Mouse (Mus musculus) hindbrain, embryonic 13.5 days (tissue): ENCODE results near the gene Arl10. TPM values are rescaled to one million over a fixed set of nuclear protein-coding genes. Genes with fewer than 3 reads are reported as not detected.

Source experiments
- ATAC-seq: fragments of 200-750 bp; cut with Nextera tagmentation; 2 replicates; pipeline ENCODE4 v1.8.0; 2017; ENCODE audit warnings: moderate TSS enrichment; ENCODE audit not compliant: low FRiP score
- H3K27ac ChIP-seq: fragments of 300-500 bp; sonication (generic); 2 replicates; pipeline ENCODE4 v1.5.1; 2015; ENCODE audit warnings: inconsistent platforms, mild to moderate bottlenecking, moderate library complexity
- H3K27me3 ChIP-seq: fragments of 300-500 bp; sonication (generic); 2 replicates; pipeline ENCODE4 v1.6.1; 2015; ENCODE audit warnings: mild to moderate bottlenecking, inconsistent platforms
- H3K36me3 ChIP-seq: fragments of 300-500 bp; sonication (generic); 2 replicates; pipeline ENCODE4 v1.6.1; 2015; ENCODE audit warnings: mild to moderate bottlenecking, inconsistent platforms
- H3K4me1 ChIP-seq: fragments of 300-500 bp; sonication (generic); replicated peaks from 2 replicates; pipeline ENCODE4 v1.6.1; 2015; ENCODE audit warnings: inconsistent platforms
- H3K4me2 ChIP-seq: fragments of 300-500 bp; sonication (generic); 2 replicates; pipeline ENCODE4 v1.6.1; 2015; ENCODE audit warnings: inconsistent platforms, mild to moderate bottlenecking, moderate library complexity
- H3K4me3 ChIP-seq: fragments of 300-500 bp; sonication (generic); 2 replicates; pipeline ENCODE4 v1.5.1; 2015; ENCODE audit warnings: mild to moderate bottlenecking, inconsistent platforms
- H3K9ac ChIP-seq: fragments of 300-500 bp; sonication (generic); 2 replicates; pipeline ENCODE4 v1.6.1; 2015; ENCODE audit warnings: mild to moderate bottlenecking, inconsistent platforms
- H3K9me3 ChIP-seq: fragments of 300-500 bp; sonication (generic); 2 replicates; pipeline ENCODE4 v1.6.1; 2016; ENCODE audit warnings: inconsistent platforms
- WGBS: fragments of 180-500 bp; shearing (Covaris S2); methylation state at CpG from one replicate; pipeline ENCODE4 v1.1.7; 2015; 5-methylcytosine and 5-hydroxymethylcytosine counted together
- polyA plus RNA-seq: library from polyadenylated mRNA; unstranded; fragments of >200 nt; fragmentation: Nextera tagmentation; extraction: Ambion mirVana; gene quantifications from 2 replicates; pipeline ENCODE4 v1.2.1, GENCODE M21; 2015

Gene Arl10
- polyA plus RNA-seq, 1 experiment from 2014 or later = 76.2 TPM

- Histone ChIP-seq H3K27me3 (no peaks in the 10 kb centered on the region), H3K9ac (peak overlapping the region; percentile 74), H3K36me3 (peaks cover 54% of the 10 kb centered on the region), H3K27ac (peak overlapping the region; percentile 94), H3K4me2 (peak overlapping the region; percentile 85), H3K4me1 (peaks cover 30% of the 10 kb centered on the region), H3K9me3 (no peaks in the 10 kb centered on the region), H3K4me3 (peak overlapping the region; percentile 86)
- peak; percentile 37 for ATAC-seq
- WGBS = 1% methylated on average over 24 of the region's 24 CpGs
These were observed 14.7 kb downstream of the Arl10 start for GRCm38 (mm10) chr13:54589414-54589995.

- H3K9ac ChIP-seq = peak within 1 kb of the TSS; percentile 86
- H3K36me3 ChIP-seq = peaks cover 53% of the 10 kb centered on the region
- peak; percentile 98 for ATAC-seq
- under 1% methylated on average over 50 of the region's 51 CpGs for WGBS
- peaks cover 30% of the 10 kb centered on the region for H3K4me1 ChIP-seq
- no peaks in the 10 kb centered on the region for H3K27me3 ChIP-seq
- H3K9me3 ChIP-seq = no peaks in the 10 kb centered on the region
- peak within 1 kb of the TSS; percentile 86 for H3K4me3 ChIP-seq
- H3K4me2 ChIP-seq = peak within 1 kb of the TSS; percentile 85
- H3K27ac ChIP-seq = peak within 1 kb of the TSS; percentile 94
These were observed 15.5 kb downstream of the Arl10 start, which contains the start of the genes Nop16 and Higd2a for GRCm38 (mm10) chr13:54589996-54590951. Gene Nop16 (minus strand): TSS chr13:54590090. Gene Higd2a (plus strand): TSS chr13:54590207.

DNA sequence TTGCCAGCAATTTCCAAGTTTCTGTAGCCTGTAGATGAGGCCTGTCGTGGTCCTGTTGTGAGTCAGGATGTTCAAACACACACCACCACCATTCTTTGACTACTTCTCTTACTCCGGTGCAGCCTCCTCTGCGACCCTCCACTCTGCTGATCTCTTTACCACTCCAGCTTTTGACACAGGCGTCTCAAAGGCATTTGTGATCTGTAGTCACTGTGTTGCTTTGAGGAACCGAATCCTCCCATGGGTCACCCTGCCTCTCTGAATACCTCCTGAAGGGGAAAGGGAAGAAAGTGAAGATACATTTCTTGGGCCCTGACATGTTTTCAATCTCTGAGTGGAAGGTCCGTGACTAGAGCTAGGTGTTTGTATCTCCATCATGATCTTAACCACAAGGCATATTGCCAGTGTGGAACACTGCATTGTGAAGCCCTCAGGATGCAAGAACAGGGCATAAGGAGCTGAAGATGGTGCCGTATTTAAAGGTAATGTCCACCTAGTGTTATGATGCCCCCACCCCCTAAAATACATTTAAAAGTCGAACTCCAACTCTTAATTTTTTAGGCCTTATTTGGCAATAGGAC lies 17.1 kb downstream of the Arl10 start:
- no peak overlapping the region for H3K27ac ChIP-seq
- ATAC-seq = no peak
- peaks cover 52% of the 10 kb centered on the region for H3K36me3 ChIP-seq
- H3K9me3 ChIP-seq = no peaks in the 10 kb centered on the region
- peaks cover 35% of the 10 kb centered on the region for H3K4me1 ChIP-seq
- 92% methylated on average over 8 of the region's 8 CpGs for WGBS
- H3K9ac ChIP-seq = peak overlapping the region; percentile 6; the same call in 1 of the 2 replicates
- H3K27me3 ChIP-seq = no peaks in the 10 kb centered on the region
- H3K4me3 ChIP-seq = peak overlapping the region; percentile 86
- H3K4me2 ChIP-seq = peak overlapping the region; percentile 85

DNA sequence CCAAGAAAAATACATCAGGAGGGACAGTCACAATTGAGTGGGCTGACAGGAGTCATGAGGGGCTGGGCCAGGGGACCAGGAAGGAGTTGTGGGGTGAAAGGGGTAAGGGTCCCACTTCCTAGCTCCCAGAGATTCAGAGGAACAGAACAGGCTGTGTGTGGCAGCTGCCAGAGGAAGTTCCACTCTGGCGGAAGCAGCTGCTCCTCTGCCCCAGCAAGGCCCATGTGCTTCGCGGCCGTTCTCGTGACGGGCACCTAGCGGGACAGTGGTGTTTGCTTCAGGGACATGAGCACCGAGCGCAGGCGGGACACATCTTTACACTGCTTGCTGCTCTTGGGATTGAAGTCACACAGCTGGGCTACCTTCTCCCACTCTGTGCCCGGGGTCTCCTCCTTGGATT lies 18.8 kb downstream of the Arl10 start:
- H3K9me3 ChIP-seq = no peaks in the 10 kb centered on the region
- peaks cover 50% of the 10 kb centered on the region for H3K36me3 ChIP-seq
- WGBS = 92% methylated on average over 11 of the region's 11 CpGs
- H3K4me1 ChIP-seq = peaks cover 30% of the 10 kb centered on the region
- no peak for ATAC-seq
- no peak overlapping the region for H3K27ac ChIP-seq
- H3K4me3 ChIP-seq = no peak overlapping the region
- no peak overlapping the region for H3K4me2 ChIP-seq
- H3K27me3 ChIP-seq = no peaks in the 10 kb centered on the region
- no peak overlapping the region for H3K9ac ChIP-seq

DNA sequence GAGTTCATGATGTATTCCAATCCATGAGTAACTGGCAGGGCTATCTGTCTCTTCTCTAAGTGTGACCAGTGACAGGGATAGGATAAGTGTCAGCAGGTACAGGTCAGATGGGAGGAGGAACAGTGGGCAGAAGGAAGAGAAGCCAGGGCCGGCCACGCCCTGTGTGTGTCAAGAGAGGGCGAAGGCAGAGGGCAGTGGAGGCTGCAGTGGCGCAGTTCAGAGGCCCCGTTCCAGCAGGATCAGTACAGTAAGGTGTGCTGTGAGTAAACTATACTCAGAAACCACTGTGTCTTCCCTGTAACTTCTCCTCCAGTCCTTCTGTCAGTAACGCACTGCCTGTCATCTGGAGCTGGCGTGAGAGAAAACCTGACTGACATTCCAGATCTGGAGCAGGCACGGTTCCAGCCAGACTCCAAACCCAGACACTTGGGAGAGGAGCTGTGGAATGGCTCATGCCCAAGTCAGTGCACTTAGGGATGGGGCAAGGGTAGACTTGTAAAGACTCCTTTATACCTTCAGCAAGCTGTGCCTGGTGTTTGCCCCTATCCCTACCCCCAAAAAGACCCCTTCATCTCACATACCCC lies 21.4 kb downstream of the Arl10 start:
- Histone ChIP-seq H3K9ac (no peak overlapping the region), H3K4me1 (peaks cover 16% of the 10 kb centered on the region), H3K36me3 (peaks cover 73% of the 10 kb centered on the region), H3K4me2 (no peak overlapping the region), H3K4me3 (no peak overlapping the region), H3K27me3 (no peaks in the 10 kb centered on the region), H3K9me3 (no peaks in the 10 kb centered on the region), H3K27ac (no peak overlapping the region)
- WGBS = 90% methylated on average over 8 of the region's 8 CpGs
- ATAC-seq = no peak

DNA sequence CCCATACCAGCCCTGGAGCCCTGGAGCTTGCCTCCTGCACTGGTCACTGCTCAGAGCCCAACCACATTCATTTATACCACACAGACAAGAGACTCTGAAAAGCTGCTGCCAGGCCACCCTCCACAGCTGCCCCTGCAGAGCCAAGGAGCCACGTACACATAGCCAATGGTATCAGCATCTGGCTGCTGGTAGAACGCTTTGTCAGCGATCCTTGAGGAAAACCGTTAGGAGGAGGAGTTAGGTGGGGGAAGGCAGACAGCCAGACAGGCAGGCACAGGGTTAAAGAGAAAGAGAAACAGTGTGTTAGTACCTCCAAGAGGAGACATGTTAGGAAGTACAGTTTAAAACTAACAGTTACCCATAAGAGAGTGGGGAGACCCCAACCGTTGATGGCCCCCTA lies 22.1 kb downstream of the Arl10 start:
- WGBS = 64% methylated on average over 5 of the region's 5 CpGs
- H3K27ac ChIP-seq = no peak overlapping the region
- ATAC-seq = no peak
- H3K4me1 ChIP-seq = peaks cover 9% of the 10 kb centered on the region
- peaks cover 77% of the 10 kb centered on the region for H3K36me3 ChIP-seq
- H3K27me3 ChIP-seq = no peaks in the 10 kb centered on the region
- H3K9me3 ChIP-seq = no peaks in the 10 kb centered on the region
- H3K9ac ChIP-seq = no peak overlapping the region
- no peak overlapping the region for H3K4me2 ChIP-seq
- no peak overlapping the region for H3K4me3 ChIP-seq

DNA sequence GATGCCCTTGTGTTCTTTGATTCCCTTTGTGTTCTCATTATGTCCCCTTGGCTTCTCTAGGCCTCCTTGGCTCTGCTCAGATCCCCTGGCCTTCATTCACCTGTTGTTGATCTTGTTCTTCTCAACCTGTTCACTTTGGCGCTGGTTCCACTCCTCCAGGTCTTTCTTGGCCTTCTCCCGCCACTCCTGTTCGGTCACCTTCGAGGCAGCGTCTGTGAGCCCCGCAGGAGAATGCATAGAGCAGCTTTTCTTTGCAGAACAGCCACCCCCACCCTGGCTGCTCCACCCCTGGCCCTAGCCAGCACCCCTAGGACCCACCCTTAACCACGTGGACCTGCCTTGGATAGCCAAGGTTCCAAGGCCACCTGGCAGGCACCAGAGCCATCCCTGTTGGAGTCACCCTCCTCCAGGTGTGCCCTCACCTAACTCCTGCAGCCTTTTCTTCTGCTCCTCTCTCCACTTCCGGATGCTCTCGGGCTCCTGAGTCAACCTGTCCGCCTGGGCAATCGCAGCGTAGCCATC lies 23.9 kb downstream of the Arl10 start:
- H3K27ac ChIP-seq = no peak overlapping the region
- peaks cover 66% of the 10 kb centered on the region for H3K36me3 ChIP-seq
- H3K4me2 ChIP-seq = no peak overlapping the region
- no peak for ATAC-seq
- 90% methylated on average over 12 of the region's 12 CpGs for WGBS
- no peak overlapping the region for H3K9ac ChIP-seq
- H3K4me1 ChIP-seq = peaks cover 7% of the 10 kb centered on the region
- H3K9me3 ChIP-seq = no peaks in the 10 kb centered on the region
- H3K27me3 ChIP-seq = no peaks in the 10 kb centered on the region
- no peak overlapping the region for H3K4me3 ChIP-seq

DNA sequence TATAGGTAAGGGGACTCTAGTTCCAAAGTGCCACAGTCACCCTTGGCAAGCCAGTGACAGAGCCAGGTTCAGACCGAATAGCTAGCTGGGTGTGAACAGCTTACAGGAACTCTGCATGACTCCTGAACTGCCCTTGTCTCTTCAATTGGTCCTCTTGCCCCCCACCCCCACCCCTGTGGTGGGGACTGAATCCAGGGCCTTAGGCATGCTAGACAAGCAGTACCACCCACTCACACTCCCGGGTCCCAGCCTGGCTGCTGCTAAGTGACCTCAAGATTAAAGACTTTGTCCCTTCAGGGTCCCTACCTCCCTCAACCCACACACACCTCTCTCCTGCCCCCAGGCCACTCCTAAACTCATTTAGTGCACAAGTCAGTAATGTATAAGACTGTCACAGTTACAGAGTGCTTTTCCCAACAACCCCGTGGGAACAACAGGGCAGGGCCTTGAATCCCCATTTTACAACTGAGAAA lies 27.9 kb downstream of the Arl10 start:
- 58% methylated on average over 3 of the region's 3 CpGs for WGBS
- H3K27ac ChIP-seq = no peak overlapping the region
- H3K4me2 ChIP-seq = no peak overlapping the region
- ATAC-seq = no peak
- peaks cover 69% of the 10 kb centered on the region for H3K36me3 ChIP-seq
- H3K9me3 ChIP-seq = no peaks in the 10 kb centered on the region
- no peak overlapping the region for H3K4me3 ChIP-seq
- H3K4me1 ChIP-seq = no peaks in the 10 kb centered on the region
- no peaks in the 10 kb centered on the region for H3K27me3 ChIP-seq
- H3K9ac ChIP-seq = no peak overlapping the region

- H3K9ac ChIP-seq = no peak overlapping the region
- H3K4me3 ChIP-seq = no peak overlapping the region
- peaks cover 61% of the 10 kb centered on the region for H3K36me3 ChIP-seq
These were observed 28.7 kb downstream of the Arl10 start for GRCm38 (mm10) chr13:54603501-54603900.

GRCm38 (mm10) chr13:54604221-54604620 lies 29.4 kb downstream of the Arl10 start:
- Histone ChIP-seq H3K4me1 (peaks cover 13% of the 10 kb centered on the region), H3K36me3 (peaks cover 54% of the 10 kb centered on the region), H3K27ac (no peak overlapping the region), H3K9me3 (no peaks in the 10 kb centered on the region), H3K27me3 (no peaks in the 10 kb centered on the region), H3K4me2 (no peak overlapping the region), H3K9ac (no peak overlapping the region), H3K4me3 (no peak overlapping the region)
- 63% methylated on average over 4 of the region's 4 CpGs for WGBS
- no peak for ATAC-seq

More at GRCm38 (mm10) chr13:54603501-54603900, 28.7 kb downstream of the Arl10 start:
- no peaks in the 10 kb centered on the region for H3K27me3 ChIP-seq
- no peaks in the 10 kb centered on the region for H3K9me3 ChIP-seq
- no peak overlapping the region for H3K4me2 ChIP-seq
- H3K27ac ChIP-seq = no peak overlapping the region
- ATAC-seq = no peak
- H3K4me1 ChIP-seq = peaks cover 6% of the 10 kb centered on the region

- ATAC-seq = no peak
- 86% methylated on average over 5 of the region's 5 CpGs for WGBS
These were observed 30.6 kb downstream of the Arl10 start for GRCm38 (mm10) chr13:54605426-54605825.

GRCm38 (mm10) chr13:54607204-54607603 lies 32.4 kb downstream of the Arl10 start:
- WGBS = 76% methylated on average over 5 of the region's 5 CpGs
- Histone ChIP-seq H3K27ac (no peak overlapping the region), H3K9me3 (no peaks in the 10 kb centered on the region), H3K4me2 (no peak overlapping the region), H3K36me3 (peaks cover 33% of the 10 kb centered on the region), H3K27me3 (no peaks in the 10 kb centered on the region), H3K4me3 (no peak overlapping the region), H3K4me1 (peaks cover 32% of the 10 kb centered on the region), H3K9ac (no peak overlapping the region)
- no peak for ATAC-seq

More at GRCm38 (mm10) chr13:54605426-54605825, 30.6 kb downstream of the Arl10 start:
- H3K4me2 ChIP-seq = no peak overlapping the region
- peaks cover 43% of the 10 kb centered on the region for H3K36me3 ChIP-seq
- H3K9me3 ChIP-seq = no peaks in the 10 kb centered on the region
- H3K4me3 ChIP-seq = no peak overlapping the region
- H3K27me3 ChIP-seq = no peaks in the 10 kb centered on the region
- H3K27ac ChIP-seq = no peak overlapping the region
- H3K9ac ChIP-seq = no peak overlapping the region
- H3K4me1 ChIP-seq = peaks cover 25% of the 10 kb centered on the region
